In genomic region chr2:91913328-91914110, GRCm38 (mm10) we compare ENCODE assay signal across 28 mouse cellular contexts. TPM values are rescaled to one million over a fixed set of nuclear protein-coding genes. Genes with fewer than 3 reads are reported as not detected.
DNase-seq lines count a peak whose midpoint lies in the region; ATAC-seq and TF ChIP-seq lines count a peak whose summit lies in the region.
"Had no signal": no experiment of that assay in that cellular context is flagged by ENCODE, and none has a peak within 500 bp of the region (broad histone marks: within the 10 kb centered on the region; RNA-seq: fewer than 3 reads in every experiment).

No protein-coding gene starts in this region.

- peaks cover 28% of the 10 kb centered on the region for H3K4me1 ChIP-seq in liver, embryonic 11.5 days (replicated peaks; ENCODE audit: control insufficient read depth, insufficient read depth, low read length)
- H3K4me1 ChIP-seq in liver, embryonic 12.5 days: peaks cover 53% of the 10 kb centered on the region
- H3K4me1 ChIP-seq in lung, postnatal 0 days (ENCODE audit: insufficient read depth, low read depth, low read length): no peaks in the 10 kb centered on the region
- H3K4me1 ChIP-seq in lung, adult 2 months (ENCODE audit: control insufficient read depth, insufficient read depth, low read length): no peaks in the 10 kb centered on the region
- no peaks in the 10 kb centered on the region for H3K4me1 ChIP-seq in forebrain, embryonic 15.5 days
- H3K4me1 ChIP-seq: embryonic facial prominence, embryonic 12.5 days; embryonic facial prominence, embryonic 15.5 days; heart, embryonic 13.5 days had no signal

- no peaks in the 10 kb centered on the region for H3K9me3 ChIP-seq in liver, embryonic 11.5 days (ENCODE audit: control insufficient read depth, low read length)
- no peaks in the 10 kb centered on the region for H3K9me3 ChIP-seq in liver, embryonic 12.5 days (replicated peaks)
- no peaks in the 10 kb centered on the region for H3K9me3 ChIP-seq in lung, postnatal 0 days (ENCODE audit: low read length)
- H3K9me3 ChIP-seq in forebrain, embryonic 15.5 days: no peaks in the 10 kb centered on the region
- H3K9me3 ChIP-seq: embryonic facial prominence, embryonic 12.5 days; embryonic facial prominence, embryonic 15.5 days; heart, embryonic 10.5 days; heart, embryonic 13.5 days had no signal

- WGBS in liver, embryonic 11.5 days: 74% methylated on average over 7 of the region's 7 CpGs
- WGBS in liver, embryonic 12.5 days (ENCODE audit: insufficient replicate concordance): 68% methylated on average over 7 of the region's 7 CpGs
- WGBS in lung, postnatal 0 days: 56% methylated on average over 7 of the region's 7 CpGs
- WGBS in lung, adult 2 months: 67% methylated on average over 7 of the region's 7 CpGs
- WGBS in forebrain, embryonic 15.5 days: 82% methylated on average over 7 of the region's 7 CpGs

- no peak for TF ChIP-seq POLR2A in lung, adult 2 months (IDR thresholded peaks at IDR 0.05; ENCODE audit: borderline replicate concordance, extremely low read depth, low read depth, low read length)

- H3K9ac ChIP-seq in liver, embryonic 11.5 days (ENCODE audit: low read depth, low read length): no peak overlapping the region
- H3K9ac ChIP-seq in liver, embryonic 12.5 days: no peak overlapping the region
- no peak overlapping the region for H3K9ac ChIP-seq in lung, postnatal 0 days (replicated peaks; ENCODE audit: low read depth)
- H3K9ac ChIP-seq in forebrain, embryonic 15.5 days (replicated peaks): no peak overlapping the region
- H3K9ac ChIP-seq: embryonic facial prominence, embryonic 12.5 days; embryonic facial prominence, embryonic 15.5 days; heart, embryonic 13.5 days; hindbrain, embryonic 14.5 days had no signal

- no peak overlapping the region for H3K27ac ChIP-seq in liver, embryonic 11.5 days (ENCODE audit: low read depth, low read length)
- H3K27ac ChIP-seq in liver, embryonic 12.5 days: no peak overlapping the region
- no peak overlapping the region for H3K27ac ChIP-seq in lung, postnatal 0 days (ENCODE audit: low read length)
- H3K27ac ChIP-seq in forebrain, embryonic 15.5 days (replicated peaks): no peak overlapping the region
- H3K27ac ChIP-seq: embryonic facial prominence, embryonic 12.5 days; embryonic facial prominence, embryonic 15.5 days; heart, adult 2 months; heart, embryonic 10.5 days; heart, embryonic 13.5 days; hindbrain, embryonic 14.5 days had no signal

- TF ChIP-seq CTCF in lung, postnatal 0 days (IDR thresholded peaks at IDR 0.05): no peak
- TF ChIP-seq CTCF in lung, adult 2 months (IDR thresholded peaks at IDR 0.05; ENCODE audit: insufficient read depth, low read length): no peak

- no peak overlapping the region for H3K4me3 ChIP-seq in liver, embryonic 11.5 days (ENCODE audit: low read depth, low read length)
- no peak overlapping the region for H3K4me3 ChIP-seq in liver, embryonic 12.5 days
- H3K4me3 ChIP-seq in lung, postnatal 0 days (ENCODE audit: low read depth, low read length): no peak overlapping the region
- H3K4me3 ChIP-seq in lung, adult 2 months (replicated peaks; ENCODE audit: extremely low read depth, low read depth, low read length): no peak overlapping the region
- no peak overlapping the region for H3K4me3 ChIP-seq in forebrain, embryonic 15.5 days
- H3K4me3 ChIP-seq: embryonic facial prominence, embryonic 12.5 days; embryonic facial prominence, embryonic 15.5 days; heart, adult 2 months; heart, embryonic 10.5 days; heart, embryonic 13.5 days had no signal

- H3K36me3 ChIP-seq in liver, embryonic 11.5 days (ENCODE audit: control insufficient read depth, insufficient read depth, low read length): peaks cover 24% of the 10 kb centered on the region
- H3K36me3 ChIP-seq in liver, embryonic 12.5 days: peaks cover 78% of the 10 kb centered on the region
- peaks cover 51% of the 10 kb centered on the region for H3K36me3 ChIP-seq in lung, postnatal 0 days (ENCODE audit: insufficient read depth, low read length)
- peaks cover 57% of the 10 kb centered on the region for H3K36me3 ChIP-seq in forebrain, embryonic 15.5 days

- intact Hi-C loops in left cerebral cortex, postnatal 36 days (cut with DNase I): no loop called here

- ATAC-seq in liver, embryonic 11.5 days (replicated peaks; ENCODE audit: low FRiP score): 0 out of 2 replicates have a peak, but pooled peaks have one; percentile 29
- ATAC-seq in liver, embryonic 12.5 days: no peak
- ATAC-seq in lung, postnatal 0 days: peak; percentile 91
- ATAC-seq in granulocyte monocyte progenitor cell, adult 5-6 weeks (replicated peaks; ENCODE audit: poor library complexity, severe bottlenecking): peak; percentile 37
- 0 out of 2 replicates have a peak, but pooled peaks have one; percentile 20 for ATAC-seq in megakaryocyte-erythroid progenitor cell, adult 5-6 weeks (replicated peaks; ENCODE audit: low FRiP score, low TSS enrichment, poor library complexity, severe bottlenecking)
- ATAC-seq in forebrain, embryonic 15.5 days (replicated peaks): no peak
- ATAC-seq: forebrain, embryonic 14.5 days had no signal

- no peak overlapping the region for H3K4me2 ChIP-seq in liver, embryonic 11.5 days
- H3K4me2 ChIP-seq in liver, embryonic 12.5 days: no peak overlapping the region
- H3K4me2 ChIP-seq in lung, postnatal 0 days (replicated peaks; ENCODE audit: low read depth, low read length): no peak overlapping the region
- H3K4me2 ChIP-seq in forebrain, embryonic 15.5 days (replicated peaks): no peak overlapping the region
- H3K4me2 ChIP-seq: embryonic facial prominence, embryonic 12.5 days; embryonic facial prominence, embryonic 15.5 days; heart, embryonic 13.5 days; hindbrain, embryonic 14.5 days had no signal

- DNase-seq in liver, embryonic 11.5 days (ENCODE audit: low spot score): no peak
- DNase-seq in lung, postnatal 0 days (ENCODE audit: low spot score): peak; percentile 84
- DNase-seq in lung, adult 2 months: no peak
- DNase-seq in left cerebral cortex, postnatal 36 days (ENCODE audit: low spot score in 2 of 2): no peak
- DNase-seq: adrenal gland, adult 2 months; adrenal gland, postnatal 14 days; cerebellum, adult 11 months; cerebellum, adult 2 months; cerebellum, adult 9-11 months; cerebellum, postnatal 25 days; gastrocnemius, postnatal 25 days; heart, adult 2 months; heart, postnatal 14 days; heart, postnatal 4 days had no signal

- H3K27me3 ChIP-seq in liver, embryonic 11.5 days (replicated peaks; ENCODE audit: control insufficient read depth, insufficient read depth, low read length): no peaks in the 10 kb centered on the region
- no peaks in the 10 kb centered on the region for H3K27me3 ChIP-seq in liver, embryonic 12.5 days (replicated peaks)
- no peaks in the 10 kb centered on the region for H3K27me3 ChIP-seq in lung, postnatal 0 days (replicated peaks; ENCODE audit: insufficient read depth, low read length)
- H3K27me3 ChIP-seq in forebrain, embryonic 15.5 days: no peaks in the 10 kb centered on the region
- H3K27me3 ChIP-seq: embryonic facial prominence, embryonic 12.5 days; embryonic facial prominence, embryonic 15.5 days; heart, embryonic 13.5 days had no signal

- TF ChIP-seq EP300 in lung, postnatal 0 days (IDR thresholded peaks at IDR 0.05): peak; percentile 30; the same call in 1 of the 2 replicates

RNA-seq across cellular contexts. Expression of gene Chrm4, which starts 13.5 kb away (rescaled TPM):
- 0.34 and 0.36 TPM in 2 replicates for polyA plus RNA-seq in liver, embryonic 11.5 days (2014; fragmentation: Nextera tagmentation; extraction: Ambion mirVana)
- 0.17 TPM in 1 of 2 replicates, not detected in the other for polyA plus RNA-seq in liver, embryonic 12.5 days (2016; fragmentation: Nextera tagmentation; extraction: Ambion mirVana)
- 0.12 and 0.16 TPM in 2 replicates for polyA plus RNA-seq in lung, postnatal 0 days (2015; fragmentation: Nextera tagmentation; extraction: Ambion mirVana)
- polyA plus RNA-seq in lung, adult 2 months (2012; rRNA removed): 0.10 and 0.13 TPM in 2 replicates
- not detected in 2 replicates for total RNA-seq in granulocyte monocyte progenitor cell, adult 5-6 weeks (2014; fragmentation: Nextera tagmentation)
- 0.26 TPM in 1 of 2 replicates, not detected in the other for total RNA-seq in granulocyte monocyte progenitor cell, adult 5-6 weeks (2017)
- total RNA-seq in megakaryocyte-erythroid progenitor cell, adult 5-6 weeks (2014; fragmentation: Nextera tagmentation): 0.94 TPM in 1 of 2 replicates, not detected in the other
- total RNA-seq in megakaryocyte-erythroid progenitor cell, adult 5-6 weeks (2017): not detected in 2 replicates
- 10 to 100 TPM; 44.0 to 51.3 TPM for total RNA-seq in left cerebral cortex, postnatal 36 days (2021)
- polyA plus RNA-seq in forebrain, embryonic 15.5 days (2015; fragmentation: Nextera tagmentation; extraction: Ambion mirVana): 1.5 and 1.8 TPM in 2 replicates
- total RNA-seq: gastrocnemius, adult 8-10 months; gastrocnemius, postnatal 25 days; heart, adult 2 months; heart, postnatal 14 days; heart, postnatal 4 days had no signal
- polyA plus RNA-seq: heart, embryonic 13.5 days; heart, embryonic 16.5 days had no signal

RNA-seq across cellular contexts. Expression of gene Mdk, which starts 18.6 kb away (rescaled TPM):
- polyA plus RNA-seq in liver, embryonic 11.5 days (2014; fragmentation: Nextera tagmentation; extraction: Ambion mirVana): 461 and 501 TPM in 2 replicates
- 137 and 140 TPM in 2 replicates for polyA plus RNA-seq in liver, embryonic 12.5 days (2016; fragmentation: Nextera tagmentation; extraction: Ambion mirVana)
- polyA plus RNA-seq in lung, postnatal 0 days (2015; fragmentation: Nextera tagmentation; extraction: Ambion mirVana): 101 and 104 TPM in 2 replicates
- polyA plus RNA-seq in lung, adult 2 months (2012; rRNA removed): 10.0 and 10.1 TPM in 2 replicates
- 1.3 and 4.1 TPM in 2 replicates for total RNA-seq in granulocyte monocyte progenitor cell, adult 5-6 weeks (2014; fragmentation: Nextera tagmentation)
- total RNA-seq in granulocyte monocyte progenitor cell, adult 5-6 weeks (2017): not detected in 2 replicates
- 2.1 TPM in 1 of 2 replicates, not detected in the other for total RNA-seq in megakaryocyte-erythroid progenitor cell, adult 5-6 weeks (2014; fragmentation: Nextera tagmentation)
- total RNA-seq in megakaryocyte-erythroid progenitor cell, adult 5-6 weeks (2017): 0.75 TPM in 1 of 2 replicates, not detected in the other
- total RNA-seq in left cerebral cortex, postnatal 36 days (2021): 10 to 100 TPM; 15.6 to 23.5 TPM
- polyA plus RNA-seq in forebrain, embryonic 15.5 days (2015; fragmentation: Nextera tagmentation; extraction: Ambion mirVana): 347 and 357 TPM in 2 replicates
- total RNA-seq: common myeloid progenitor, adult 5-6 weeks had no signal

RNA-seq across cellular contexts. Expression of gene Gm9821, which starts 32.0 kb away (rescaled TPM):
- 3.7 and 4.8 TPM in 2 replicates for polyA plus RNA-seq in liver, embryonic 11.5 days (2014; fragmentation: Nextera tagmentation; extraction: Ambion mirVana)
- polyA plus RNA-seq in liver, embryonic 12.5 days (2016; fragmentation: Nextera tagmentation; extraction: Ambion mirVana): 2.3 and 2.5 TPM in 2 replicates
- polyA plus RNA-seq in lung, postnatal 0 days (2015; fragmentation: Nextera tagmentation; extraction: Ambion mirVana): 0.14 and 0.35 TPM in 2 replicates
- not detected in 2 replicates for polyA plus RNA-seq in lung, adult 2 months (2012; rRNA removed)
- total RNA-seq in granulocyte monocyte progenitor cell, adult 5-6 weeks (2014; fragmentation: Nextera tagmentation): not detected in 2 replicates
- 0.21 TPM in 1 of 2 replicates, not detected in the other for total RNA-seq in granulocyte monocyte progenitor cell, adult 5-6 weeks (2017)
- total RNA-seq in megakaryocyte-erythroid progenitor cell, adult 5-6 weeks (2014; fragmentation: Nextera tagmentation): not detected in 2 replicates
- total RNA-seq in megakaryocyte-erythroid progenitor cell, adult 5-6 weeks (2017): 0.33 and 1.5 TPM in 2 replicates
- not detected for total RNA-seq in left cerebral cortex, postnatal 36 days (2021)
- 0.15 and 0.32 TPM in 2 replicates for polyA plus RNA-seq in forebrain, embryonic 15.5 days (2015; fragmentation: Nextera tagmentation; extraction: Ambion mirVana)
- total RNA-seq: adrenal gland, adult 2 months; adrenal gland, postnatal 14 days; adrenal gland, postnatal 4 days; gastrocnemius, adult 8-10 months; gastrocnemius, postnatal 25 days; heart, adult 2 months; heart, postnatal 14 days; heart, postnatal 4 days had no signal
- polyA plus RNA-seq: adrenal gland, adult 2 months; cerebellum, adult 2 months; heart, adult 2 months had no signal

Comparison
In these comparisons a context has a peak if more than half of its experiments do, and no peak if none do; other contexts are left out.
1. ATAC-seq: peak in liver, embryonic 11.5 days (single experiment), lung, postnatal 0 days (single experiment), granulocyte monocyte progenitor cell, adult 5-6 weeks (single experiment) and megakaryocyte-erythroid progenitor cell, adult 5-6 weeks (single experiment); none in liver, embryonic 12.5 days (single experiment) and forebrain, embryonic 15.5 days (single experiment).